Mouse (Mus musculus): ENCODE data around the gene Sh3kbp1. TPM values are rescaled to one million over a fixed set of nuclear protein-coding genes. Genes with fewer than 3 reads are reported as not detected.

Sh3kbp1 gene
- polyA plus RNA-seq, 1 experiment, result 2.8 TPM

DNA sequence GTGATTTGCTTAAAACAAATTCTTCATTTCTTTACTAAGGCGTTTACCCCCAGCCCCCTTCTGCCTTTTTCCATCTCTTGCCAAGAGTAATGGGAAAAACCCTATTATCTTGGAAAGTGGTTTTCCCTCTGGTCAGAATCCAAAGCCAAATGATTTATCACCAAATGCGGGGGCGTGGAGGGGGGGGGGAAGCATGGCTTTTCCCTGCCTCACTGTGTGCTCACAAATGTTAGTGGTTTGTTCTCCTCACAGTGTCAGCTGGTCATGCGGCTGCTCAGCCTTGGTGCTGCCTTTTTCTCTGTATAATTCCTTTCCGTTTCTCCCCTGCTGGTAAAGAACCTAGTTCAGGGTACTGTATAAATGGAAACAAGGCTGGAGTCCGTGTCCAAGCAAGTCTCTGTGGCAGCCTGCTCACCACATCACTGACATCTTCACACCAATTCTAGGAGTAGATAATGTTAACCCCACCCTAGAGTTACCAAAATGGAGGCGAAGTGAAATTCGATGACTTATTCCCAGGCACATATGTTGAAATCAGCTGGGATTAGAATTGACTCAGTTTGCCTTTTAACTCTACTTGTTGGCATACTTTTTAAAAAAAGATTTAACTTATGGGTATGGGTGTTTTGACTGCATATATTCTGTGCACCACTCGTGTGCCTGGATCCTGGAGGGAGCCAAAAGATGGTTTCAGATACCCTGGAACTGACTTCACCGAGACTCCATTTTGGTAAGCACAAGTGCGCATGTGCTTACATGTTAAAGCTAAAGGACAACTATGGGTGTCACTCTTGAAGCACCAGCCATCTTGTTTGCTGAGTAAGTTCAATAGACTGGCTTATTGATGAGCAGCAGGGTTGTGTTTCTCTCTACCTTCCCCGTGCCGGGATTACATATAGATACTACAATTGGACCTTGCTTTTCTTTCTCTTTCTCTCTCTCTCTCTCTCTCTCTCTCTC lies 84.3 kb downstream of the Sh3kbp1 start:
- Histone ChIP-seq H3K4me3 (ENCODE audit: low read depth, low read length) (no peak overlapping the region), H3K4me1 (ENCODE audit: control insufficient read depth, insufficient read depth, low read length) (no peaks in the 10 kb centered on the region), H3K9ac (ENCODE audit: low read depth, poor library complexity, severe bottlenecking) (no peak overlapping the region), H3K27ac (ENCODE audit: insufficient read depth, low read length) (no peak overlapping the region), H3K27me3 (ENCODE audit: control insufficient read depth, insufficient read depth, low read length, poor library complexity, severe bottlenecking) (no peaks in the 10 kb centered on the region), H3K9me3 (replicated peaks; ENCODE audit: control insufficient read depth, insufficient read depth, low read length, poor library complexity, severe bottlenecking) (no peaks in the 10 kb centered on the region), H3K36me3 (ENCODE audit: control insufficient read depth, insufficient read depth, low read length, poor library complexity, severe bottlenecking) (no peaks in the 10 kb centered on the region)
- TF ChIP-seq CTCF (IDR thresholded peaks at IDR 0.05; ENCODE audit: low read depth, low read length), result no peak
- TF ChIP-seq EP300 (IDR thresholded peaks at IDR 0.05; ENCODE audit: insufficient read depth, low read depth, low read length), result no peak
- no peak for TF ChIP-seq POLR2A (IDR thresholded peaks at IDR 0.05; ENCODE audit: insufficient read depth, low read length)

DNA sequence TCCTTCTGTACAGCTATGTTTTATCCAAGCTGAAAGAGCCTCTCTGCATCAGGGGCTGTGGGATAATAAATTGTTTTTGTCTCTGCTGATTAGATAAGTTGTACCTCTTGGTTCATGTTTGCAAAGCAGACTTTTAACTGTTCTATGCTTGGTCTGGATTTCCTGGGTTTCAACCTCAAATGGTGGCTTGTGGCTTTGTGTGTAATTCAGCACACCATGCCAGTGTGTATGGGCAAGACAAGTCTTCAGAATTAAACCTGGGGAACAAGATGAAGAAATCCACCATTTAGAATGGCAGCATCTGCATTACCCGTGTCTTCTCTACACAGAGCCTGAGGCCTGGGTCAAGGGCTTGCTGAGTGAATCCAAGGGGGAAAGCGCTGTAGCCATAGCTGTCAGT lies 86.1 kb downstream of the Sh3kbp1 start:
- no peak overlapping the region for H3K4me3 ChIP-seq (ENCODE audit: low read depth, low read length)
- no peaks in the 10 kb centered on the region for H3K4me1 ChIP-seq (ENCODE audit: control insufficient read depth, insufficient read depth, low read length)
- no peak overlapping the region for H3K27ac ChIP-seq (ENCODE audit: insufficient read depth, low read length)
- H3K36me3 ChIP-seq (ENCODE audit: control insufficient read depth, insufficient read depth, low read length, poor library complexity, severe bottlenecking), result no peaks in the 10 kb centered on the region
- H3K27me3 ChIP-seq (ENCODE audit: control insufficient read depth, insufficient read depth, low read length, poor library complexity, severe bottlenecking), result no peaks in the 10 kb centered on the region
- H3K9me3 ChIP-seq (replicated peaks; ENCODE audit: control insufficient read depth, insufficient read depth, low read length, poor library complexity, severe bottlenecking), result no peaks in the 10 kb centered on the region
- TF ChIP-seq POLR2A (IDR thresholded peaks at IDR 0.05; ENCODE audit: insufficient read depth, low read length), result no peak
- TF ChIP-seq CTCF (IDR thresholded peaks at IDR 0.05; ENCODE audit: low read depth, low read length), result no peak
- no peak for TF ChIP-seq EP300 (IDR thresholded peaks at IDR 0.05; ENCODE audit: insufficient read depth, low read depth, low read length)
- H3K9ac ChIP-seq (ENCODE audit: low read depth, poor library complexity, severe bottlenecking), result no peak overlapping the region

GRCm38 (mm10) chrX:159721390-159721789 lies 94.3 kb downstream of the Sh3kbp1 start:
- Histone ChIP-seq H3K27ac (ENCODE audit: insufficient read depth, low read length) (no peak overlapping the region), H3K9ac (ENCODE audit: low read depth, poor library complexity, severe bottlenecking) (no peak overlapping the region), H3K4me1 (ENCODE audit: control insufficient read depth, insufficient read depth, low read length) (no peaks in the 10 kb centered on the region), H3K9me3 (replicated peaks; ENCODE audit: control insufficient read depth, insufficient read depth, low read length, poor library complexity, severe bottlenecking) (no peaks in the 10 kb centered on the region), H3K4me3 (ENCODE audit: low read depth, low read length) (no peak overlapping the region), H3K36me3 (ENCODE audit: control insufficient read depth, insufficient read depth, low read length, poor library complexity, severe bottlenecking) (no peaks in the 10 kb centered on the region), H3K27me3 (ENCODE audit: control insufficient read depth, insufficient read depth, low read length, poor library complexity, severe bottlenecking) (no peaks in the 10 kb centered on the region; the same call in 1 of the 2 replicates)
- TF ChIP-seq CTCF (IDR thresholded peaks at IDR 0.05; ENCODE audit: low read depth, low read length) (no peak), EP300 (IDR thresholded peaks at IDR 0.05; ENCODE audit: insufficient read depth, low read depth, low read length) (no peak), POLR2A (IDR thresholded peaks at IDR 0.05; ENCODE audit: insufficient read depth, low read length) (no peak)

DNA sequence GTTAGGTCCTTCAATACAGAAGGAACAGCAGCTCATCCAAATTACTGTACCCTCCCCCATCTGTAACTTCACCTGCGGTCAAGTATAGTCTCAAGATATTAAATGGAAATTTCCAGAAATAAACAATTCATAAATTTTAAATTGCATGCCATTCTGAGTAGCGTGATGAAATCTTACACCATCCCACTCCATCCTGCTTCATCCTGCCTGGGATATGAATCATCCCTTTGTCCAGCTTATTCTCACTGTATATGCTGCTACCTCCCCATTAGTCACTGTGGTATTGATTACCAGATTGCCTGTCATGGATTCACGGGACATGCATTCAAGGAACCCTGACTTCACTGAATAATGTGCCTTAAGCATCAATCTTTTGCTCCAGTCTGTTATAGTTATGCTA lies 104.3 kb downstream of the Sh3kbp1 start:
- no peak overlapping the region for H3K27ac ChIP-seq (ENCODE audit: insufficient read depth, low read length)
- no peaks in the 10 kb centered on the region for H3K9me3 ChIP-seq (replicated peaks; ENCODE audit: control insufficient read depth, insufficient read depth, low read length, poor library complexity, severe bottlenecking)
- no peaks in the 10 kb centered on the region for H3K36me3 ChIP-seq (ENCODE audit: control insufficient read depth, insufficient read depth, low read length, poor library complexity, severe bottlenecking)
- no peaks in the 10 kb centered on the region for H3K27me3 ChIP-seq (ENCODE audit: control insufficient read depth, insufficient read depth, low read length, poor library complexity, severe bottlenecking)
- no peak overlapping the region for H3K4me3 ChIP-seq (ENCODE audit: low read depth, low read length)
- H3K9ac ChIP-seq (ENCODE audit: low read depth, poor library complexity, severe bottlenecking), result no peak overlapping the region
- no peaks in the 10 kb centered on the region for H3K4me1 ChIP-seq (ENCODE audit: control insufficient read depth, insufficient read depth, low read length)
- TF ChIP-seq EP300 (IDR thresholded peaks at IDR 0.05; ENCODE audit: insufficient read depth, low read depth, low read length) (no peak), POLR2A (IDR thresholded peaks at IDR 0.05; ENCODE audit: insufficient read depth, low read length) (no peak), CTCF (IDR thresholded peaks at IDR 0.05; ENCODE audit: low read depth, low read length) (no peak)

DNA sequence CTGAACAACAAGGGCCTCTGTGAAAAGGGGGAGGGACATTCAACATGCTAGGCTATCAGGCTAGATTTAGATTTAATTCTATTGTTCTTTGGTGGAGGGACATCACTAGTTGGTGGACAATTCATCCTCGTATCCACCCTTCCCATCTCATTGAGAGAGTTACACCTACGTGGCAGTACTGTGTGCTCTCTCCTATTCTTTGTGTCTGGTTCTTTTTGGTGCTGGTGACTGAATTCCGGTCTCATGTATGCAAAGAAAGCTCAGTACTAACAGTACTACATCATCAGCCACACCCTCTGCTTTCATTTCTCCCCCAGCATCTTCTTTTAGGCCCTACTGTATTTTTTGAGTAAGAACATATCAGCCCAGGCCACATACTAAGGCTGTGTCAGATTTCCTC lies 105.8 kb downstream of the Sh3kbp1 start:
- TF ChIP-seq POLR2A (IDR thresholded peaks at IDR 0.05; ENCODE audit: insufficient read depth, low read length) (no peak), EP300 (IDR thresholded peaks at IDR 0.05; ENCODE audit: insufficient read depth, low read depth, low read length) (no peak), CTCF (IDR thresholded peaks at IDR 0.05; ENCODE audit: low read depth, low read length) (no peak)
- H3K27me3 ChIP-seq (ENCODE audit: control insufficient read depth, insufficient read depth, low read length, poor library complexity, severe bottlenecking), result no peaks in the 10 kb centered on the region
- no peak overlapping the region for H3K9ac ChIP-seq (ENCODE audit: low read depth, poor library complexity, severe bottlenecking)
- no peaks in the 10 kb centered on the region for H3K36me3 ChIP-seq (ENCODE audit: control insufficient read depth, insufficient read depth, low read length, poor library complexity, severe bottlenecking)
- H3K4me1 ChIP-seq (ENCODE audit: control insufficient read depth, insufficient read depth, low read length), result no peaks in the 10 kb centered on the region
- no peak overlapping the region for H3K4me3 ChIP-seq (ENCODE audit: low read depth, low read length)
- H3K9me3 ChIP-seq (replicated peaks; ENCODE audit: control insufficient read depth, insufficient read depth, low read length, poor library complexity, severe bottlenecking), result no peaks in the 10 kb centered on the region
- H3K27ac ChIP-seq (ENCODE audit: insufficient read depth, low read length), result no peak overlapping the region

- no peak for TF ChIP-seq EP300 (IDR thresholded peaks at IDR 0.05; ENCODE audit: insufficient read depth, low read depth, low read length)
- TF ChIP-seq CTCF (IDR thresholded peaks at IDR 0.05; ENCODE audit: low read depth, low read length), result no peak
- no peak for TF ChIP-seq POLR2A (IDR thresholded peaks at IDR 0.05; ENCODE audit: insufficient read depth, low read length)
- H3K4me3 ChIP-seq (ENCODE audit: low read depth, low read length), result no peak overlapping the region
- H3K27me3 ChIP-seq (ENCODE audit: control insufficient read depth, insufficient read depth, low read length, poor library complexity, severe bottlenecking), result no peaks in the 10 kb centered on the region
- H3K9ac ChIP-seq (ENCODE audit: low read depth, poor library complexity, severe bottlenecking), result no peak overlapping the region
- no peak overlapping the region for H3K27ac ChIP-seq (ENCODE audit: insufficient read depth, low read length)
- H3K9me3 ChIP-seq (replicated peaks; ENCODE audit: control insufficient read depth, insufficient read depth, low read length, poor library complexity, severe bottlenecking), result no peaks in the 10 kb centered on the region
- no peaks in the 10 kb centered on the region for H3K36me3 ChIP-seq (ENCODE audit: control insufficient read depth, insufficient read depth, low read length, poor library complexity, severe bottlenecking)
- no peaks in the 10 kb centered on the region for H3K4me1 ChIP-seq (ENCODE audit: control insufficient read depth, insufficient read depth, low read length)
Observed at GRCm38 (mm10) chrX:159733948-159734347, 106.9 kb downstream of the Sh3kbp1 start.

All from ES-Bruce4 (cell line).